Mouse (Mus musculus): Measurements from ENCODE around the gene Lemd2. TPM values are rescaled to one million over a fixed set of nuclear protein-coding genes. Genes with fewer than 3 reads are reported as not detected.

Gene Lemd2
- polyA plus RNA-seq, 1 experiment = 86.6 TPM

- H3K27ac ChIP-seq (ENCODE audit: insufficient read depth, low read length) = no peak overlapping the region
- no peaks in the 10 kb centered on the region for H3K27me3 ChIP-seq (ENCODE audit: control insufficient read depth, insufficient read depth, low read length)
- no peak overlapping the region for H3K4me3 ChIP-seq (ENCODE audit: extremely low read depth, insufficient read depth, insufficient read length)
- 12% methylated on average over 3 of the region's 3 CpGs for WGBS
- H3K36me3 ChIP-seq (ENCODE audit: control insufficient read depth, insufficient read depth, low read length) = no peaks in the 10 kb centered on the region
- H3K4me1 ChIP-seq (ENCODE audit: control insufficient read depth, insufficient read depth, insufficient read length) = no peaks in the 10 kb centered on the region
- TF ChIP-seq POLR2A (IDR thresholded peaks at IDR 0.05; ENCODE audit: low read depth, low read length) (no peak), CTCF (IDR thresholded peaks at IDR 0.05; ENCODE audit: extremely low read depth, insufficient read depth, insufficient read length, insufficient replicate concordance) (no peak)
- no peak for DNase-seq (ENCODE audit: low read depth in 1 of 2, low spot score in 2 of 2)
These were observed 30.6 kb downstream of the Lemd2 start for GRCm38 (mm10) chr17:27173715-27174114.

GRCm38 (mm10) chr17:27172459-27172858, 31.8 kb downstream of the Lemd2 start:
- no peak for DNase-seq (ENCODE audit: low read depth in 1 of 2, low spot score in 2 of 2)
- Histone ChIP-seq H3K4me3 (ENCODE audit: extremely low read depth, insufficient read depth, insufficient read length) (no peak overlapping the region), H3K27ac (ENCODE audit: insufficient read depth, low read length) (no peak overlapping the region), H3K4me1 (ENCODE audit: control insufficient read depth, insufficient read depth, insufficient read length) (no peaks in the 10 kb centered on the region), H3K27me3 (ENCODE audit: control insufficient read depth, insufficient read depth, low read length) (no peaks in the 10 kb centered on the region), H3K36me3 (ENCODE audit: control insufficient read depth, insufficient read depth, low read length) (no peaks in the 10 kb centered on the region)
- TF ChIP-seq CTCF (IDR thresholded peaks at IDR 0.05; ENCODE audit: extremely low read depth, insufficient read depth, insufficient read length, insufficient replicate concordance) (no peak), POLR2A (IDR thresholded peaks at IDR 0.05; ENCODE audit: low read depth, low read length) (no peak)
- 53% methylated on average over 9 of the region's 9 CpGs for WGBS

GRCm38 (mm10) chr17:27171121-27171520, 33.1 kb downstream of the Lemd2 start:
- WGBS = 88% methylated on average over 5 of the region's 5 CpGs
- no peaks in the 10 kb centered on the region for H3K36me3 ChIP-seq (ENCODE audit: control insufficient read depth, insufficient read depth, low read length)
- DNase-seq (ENCODE audit: low read depth in 1 of 2, low spot score in 2 of 2) = no peak
- H3K4me1 ChIP-seq (ENCODE audit: control insufficient read depth, insufficient read depth, insufficient read length) = no peaks in the 10 kb centered on the region
- no peak overlapping the region for H3K27ac ChIP-seq (ENCODE audit: insufficient read depth, low read length)
- H3K27me3 ChIP-seq (ENCODE audit: control insufficient read depth, insufficient read depth, low read length) = no peaks in the 10 kb centered on the region
- no peak for TF ChIP-seq CTCF (IDR thresholded peaks at IDR 0.05; ENCODE audit: extremely low read depth, insufficient read depth, insufficient read length, insufficient replicate concordance)
- TF ChIP-seq POLR2A (IDR thresholded peaks at IDR 0.05; ENCODE audit: low read depth, low read length) = no peak
- no peak overlapping the region for H3K4me3 ChIP-seq (ENCODE audit: extremely low read depth, insufficient read depth, insufficient read length)

- no peak for TF ChIP-seq CTCF (IDR thresholded peaks at IDR 0.05; ENCODE audit: extremely low read depth, insufficient read depth, insufficient read length, insufficient replicate concordance)
- no peak for TF ChIP-seq POLR2A (IDR thresholded peaks at IDR 0.05; ENCODE audit: low read depth, low read length)
- Histone ChIP-seq H3K4me1 (ENCODE audit: control insufficient read depth, insufficient read depth, insufficient read length) (no peaks in the 10 kb centered on the region), H3K4me3 (ENCODE audit: extremely low read depth, insufficient read depth, insufficient read length) (no peak overlapping the region), H3K27ac (ENCODE audit: insufficient read depth, low read length) (no peak overlapping the region), H3K27me3 (ENCODE audit: control insufficient read depth, insufficient read depth, low read length) (no peaks in the 10 kb centered on the region), H3K36me3 (ENCODE audit: control insufficient read depth, insufficient read depth, low read length) (no peaks in the 10 kb centered on the region)
- WGBS = 90% methylated on average over 11 of the region's 11 CpGs
- DNase-seq (ENCODE audit: low read depth in 1 of 2, low spot score in 2 of 2) = no peak
These were observed 34.1 kb downstream of the Lemd2 start for GRCm38 (mm10) chr17:27169952-27170695.

GRCm38 (mm10) chr17:27168569-27168968, 35.7 kb downstream of the Lemd2 start:
- TF ChIP-seq POLR2A (IDR thresholded peaks at IDR 0.05; ENCODE audit: low read depth, low read length) (no peak), CTCF (IDR thresholded peaks at IDR 0.05; ENCODE audit: extremely low read depth, insufficient read depth, insufficient read length, insufficient replicate concordance) (no peak)
- no peaks in the 10 kb centered on the region for H3K36me3 ChIP-seq (ENCODE audit: control insufficient read depth, insufficient read depth, low read length)
- no peaks in the 10 kb centered on the region for H3K4me1 ChIP-seq (ENCODE audit: control insufficient read depth, insufficient read depth, insufficient read length)
- 90% methylated on average over 4 of the region's 4 CpGs for WGBS
- no peak overlapping the region for H3K4me3 ChIP-seq (ENCODE audit: extremely low read depth, insufficient read depth, insufficient read length)
- H3K27ac ChIP-seq (ENCODE audit: insufficient read depth, low read length) = no peak overlapping the region
- no peak for DNase-seq (ENCODE audit: low read depth in 1 of 2, low spot score in 2 of 2)
- no peaks in the 10 kb centered on the region for H3K27me3 ChIP-seq (ENCODE audit: control insufficient read depth, insufficient read depth, low read length)

- DNase-seq (ENCODE audit: low read depth in 1 of 2, low spot score in 2 of 2) = no peak
- no peak within 1 kb of the TSS for H3K4me3 ChIP-seq (ENCODE audit: extremely low read depth, insufficient read depth, insufficient read length)
- WGBS = 57% methylated on average over 4 of the region's 4 CpGs
- no peaks in the 10 kb centered on the region for H3K4me1 ChIP-seq (ENCODE audit: control insufficient read depth, insufficient read depth, insufficient read length)
- H3K27me3 ChIP-seq (ENCODE audit: control insufficient read depth, insufficient read depth, low read length) = no peaks in the 10 kb centered on the region
- H3K27ac ChIP-seq (ENCODE audit: insufficient read depth, low read length) = no peak within 1 kb of the TSS
- no peaks in the 10 kb centered on the region for H3K36me3 ChIP-seq (ENCODE audit: control insufficient read depth, insufficient read depth, low read length)
- TF ChIP-seq POLR2A (IDR thresholded peaks at IDR 0.05; ENCODE audit: low read depth, low read length) = no peak
- TF ChIP-seq CTCF (IDR thresholded peaks at IDR 0.05; ENCODE audit: extremely low read depth, insufficient read depth, insufficient read length, insufficient replicate concordance) = no peak
These were observed 36.7 kb downstream of the Lemd2 start, which contains the start of gene Ip6k3 for GRCm38 (mm10) chr17:27167545-27167944. Gene Ip6k3 (minus strand): TSS chr17:27167795.

- Histone ChIP-seq H3K36me3 (ENCODE audit: control insufficient read depth, insufficient read depth, low read length) (no peaks in the 10 kb centered on the region), H3K27ac (ENCODE audit: insufficient read depth, low read length) (no peak overlapping the region), H3K27me3 (ENCODE audit: control insufficient read depth, insufficient read depth, low read length) (no peaks in the 10 kb centered on the region), H3K4me1 (ENCODE audit: control insufficient read depth, insufficient read depth, insufficient read length) (no peaks in the 10 kb centered on the region), H3K4me3 (ENCODE audit: extremely low read depth, insufficient read depth, insufficient read length) (no peak overlapping the region)
- WGBS = 83% methylated on average over 6 of the region's 6 CpGs
- TF ChIP-seq CTCF (IDR thresholded peaks at IDR 0.05; ENCODE audit: extremely low read depth, insufficient read depth, insufficient read length, insufficient replicate concordance) (no peak), POLR2A (IDR thresholded peaks at IDR 0.05; ENCODE audit: low read depth, low read length) (no peak)
- no peak for DNase-seq (ENCODE audit: low read depth in 1 of 2, low spot score in 2 of 2)
These were observed 37.4 kb downstream of the Lemd2 start for GRCm38 (mm10) chr17:27166901-27167300.
